Mouse (Mus musculus): ENCODE data around the gene Gabrb3. TPM values are rescaled to one million over a fixed set of nuclear protein-coding genes. Genes with fewer than 3 reads are reported as not detected.

The Gabrb3 gene
- polyA plus RNA-seq, 1 experiment from 2014 or later: 0.58 TPM

- Histone ChIP-seq H3K4me3 (ENCODE audit: low read length) (no peak overlapping the region), H3K36me3 (ENCODE audit: control insufficient read depth, insufficient read depth) (no peaks in the 10 kb centered on the region), H3K27ac (ENCODE audit: low read length) (no peak overlapping the region), H3K4me1 (ENCODE audit: control insufficient read depth, insufficient read depth, low read length) (no peaks in the 10 kb centered on the region), H3K9me3 (replicated peaks; ENCODE audit: control insufficient read depth, low read length) (no peaks in the 10 kb centered on the region), H3K4me2 (ENCODE audit: low read depth, low read length) (no peak overlapping the region), H3K27me3 (ENCODE audit: control insufficient read depth, insufficient read depth, low read length) (no peaks in the 10 kb centered on the region), H3K9ac (ENCODE audit: low read length) (no peak overlapping the region)
- 44% methylated on average over 1 of the region's 1 CpGs for WGBS
- ATAC-seq (replicated peaks; ENCODE audit: extremely low read depth, insufficient read depth, low FRiP score): no peak
These were observed 422.9 kb downstream of the Gabrb3 start for GRCm38 (mm10) chr7:57842383-57842896.

- no peaks in the 10 kb centered on the region for H3K36me3 ChIP-seq (ENCODE audit: control insufficient read depth, insufficient read depth)
- ATAC-seq (replicated peaks; ENCODE audit: extremely low read depth, insufficient read depth, low FRiP score): no peak
- no peaks in the 10 kb centered on the region for H3K9me3 ChIP-seq (replicated peaks; ENCODE audit: control insufficient read depth, low read length)
- no peaks in the 10 kb centered on the region for H3K4me1 ChIP-seq (ENCODE audit: control insufficient read depth, insufficient read depth, low read length)
- H3K9ac ChIP-seq (ENCODE audit: low read length): no peak overlapping the region
- H3K27me3 ChIP-seq (ENCODE audit: control insufficient read depth, insufficient read depth, low read length): no peaks in the 10 kb centered on the region
- no peak overlapping the region for H3K4me2 ChIP-seq (ENCODE audit: low read depth, low read length)
- WGBS: 43% methylated on average over 2 of the region's 2 CpGs
- no peak overlapping the region for H3K4me3 ChIP-seq (ENCODE audit: low read length)
- H3K27ac ChIP-seq (ENCODE audit: low read length): no peak overlapping the region
These were observed 448.5 kb downstream of the Gabrb3 start for GRCm38 (mm10) chr7:57867951-57868350.

Small RNAs within 50 kb of the gene (microRNA-seq; reads per million reads assigned to microRNA genes)
- not detected for gene Mir6389

Other genes starting within 250 kb of the Gabrb3 start
- gene Gabrg3, start 32.5 kb upstream of the Gabrb3 start, polyA plus RNA-seq (2015; fragmentation: Nextera tagmentation; extraction: Ambion mirVana): 0.54 and 0.60 TPM in 2 replicates
- gene Gabra5, start 90.4 kb downstream of the Gabrb3 start, polyA plus RNA-seq (2015; fragmentation: Nextera tagmentation; extraction: Ambion mirVana): not detected in 2 replicates